Mouse (Mus musculus) stomach, postnatal 0 days (tissue): Measurements from ENCODE around the gene Atp8b5. TPM values are rescaled to one million over a fixed set of nuclear protein-coding genes. Genes with fewer than 3 reads are reported as not detected.

Experiments
- ATAC-seq: fragments of 200-750 bp; cut with Nextera tagmentation; 2 replicates; pipeline ENCODE4 v1.8.0; 2017; ENCODE audit not compliant: low FRiP score, low TSS enrichment
- DNase-seq: peaks from one replicate; pipeline ENCODE4 v3.0.0-alpha.2; 2016; ENCODE audit warnings: low spot score
- H3K27ac ChIP-seq: fragments of 300-500 bp; sonication (generic); replicated peaks from 2 replicates; pipeline ENCODE4 v1.5.1; 2014; ENCODE audit warnings: mild to moderate bottlenecking, control low read depth
- H3K27me3 ChIP-seq: fragments of 300-500 bp; sonication (generic); 2 replicates; pipeline ENCODE4 v1.6.1; 2014; ENCODE audit warnings: low read length; ENCODE audit not compliant: control insufficient read depth, insufficient read depth
- H3K36me3 ChIP-seq: fragments of 300-500 bp; sonication (generic); 2 replicates; pipeline ENCODE4 v1.6.1; 2014; ENCODE audit warnings: low read length, mixed read lengths; ENCODE audit not compliant: control insufficient read depth, insufficient read depth
- H3K4me1 ChIP-seq: fragments of 300-500 bp; sonication (generic); replicated peaks from 2 replicates; pipeline ENCODE4 v1.6.1; 2014; ENCODE audit warnings: antibody characterized with exemption; ENCODE audit not compliant: control insufficient read depth, insufficient read depth
- H3K4me2 ChIP-seq: fragments of 300-500 bp; sonication (generic); replicated peaks from 2 replicates; pipeline ENCODE4 v1.6.1; 2014; ENCODE audit warnings: low read depth, mild to moderate bottlenecking, control low read depth, moderate library complexity
- H3K4me3 ChIP-seq: fragments of 300-500 bp; sonication (generic); 2 replicates; pipeline ENCODE4 v1.5.1; 2014; ENCODE audit warnings: low read depth, low read length, control low read depth
- H3K9ac ChIP-seq: fragments of 300-500 bp; sonication (generic); 2 replicates; pipeline ENCODE4 v1.6.1; 2014; ENCODE audit warnings: mild to moderate bottlenecking, low read length, control low read depth, mixed read lengths
- H3K9me3 ChIP-seq: fragments of 300-500 bp; sonication (generic); 2 replicates; pipeline ENCODE4 v1.6.1; 2016; ENCODE audit warnings: low read length; ENCODE audit not compliant: control insufficient read depth
- CTCF ChIP-seq: IDR thresholded peaks from 2 replicates; pipeline ENCODE4 v1.5.1; 2016; ENCODE audit warnings: antibody characterized with exemption, low read depth, mild to moderate bottlenecking, moderate library complexity
- EP300 ChIP-seq: optimal IDR thresholded peaks from 2 replicates; pipeline ENCODE3; 2016; ENCODE audit warnings: antibody characterized with exemption
- WGBS: fragments of 180-500 bp; shearing (Covaris S2); extraction: QIAGEN DNeasy Blood & Tissue Kit; methylation state at CpG from one replicate; pipeline ENCODE4 v1.1.7; 2014; 5-methylcytosine and 5-hydroxymethylcytosine counted together
- polyA plus RNA-seq: library from polyadenylated mRNA; unstranded; fragments of >200 nt; fragmentation: Nextera tagmentation; extraction: Ambion mirVana; gene quantifications from 2 replicates; pipeline ENCODE4 v1.2.1, GENCODE M21; 2015

Gene Atp8b5
- polyA plus RNA-seq, 1 experiment from 2014 or later = 0.23 TPM

DNA sequence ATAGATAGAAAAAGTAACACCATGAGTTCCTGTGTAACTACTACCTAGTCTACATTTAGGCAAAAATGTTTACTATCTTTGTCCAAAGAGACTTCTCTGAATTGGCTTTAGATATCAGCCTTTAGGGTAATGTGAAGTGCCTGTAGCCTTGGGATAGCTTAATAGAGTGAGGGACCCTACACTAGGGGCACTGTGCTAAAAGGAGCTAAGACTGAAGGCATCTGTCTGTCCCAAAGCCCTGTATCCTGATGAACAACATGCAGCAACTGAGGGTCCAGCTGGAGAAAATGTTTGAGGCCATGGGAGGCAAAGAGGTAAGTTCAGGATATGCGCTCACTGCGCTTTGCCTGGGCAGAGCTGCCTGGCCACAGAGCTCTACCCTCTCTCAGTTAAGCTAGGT lies 9.9 kb upstream of the Atp8b5 start:
- no peak for ATAC-seq

GRCm38 (mm10) chr4:43258556-43258955 lies 8.4 kb upstream of the Atp8b5 start:
- H3K4me1 ChIP-seq = no peaks in the 10 kb centered on the region
- no peak for TF ChIP-seq EP300
- no peak for TF ChIP-seq CTCF
- H3K9ac ChIP-seq = no peak overlapping the region
- ATAC-seq (no peak), DNase-seq (no peak)
- 86% methylated on average over 4 of the region's 4 CpGs for WGBS
- H3K9me3 ChIP-seq = no peaks in the 10 kb centered on the region
- H3K27me3 ChIP-seq = no peaks in the 10 kb centered on the region
- H3K36me3 ChIP-seq = no peaks in the 10 kb centered on the region
- no peak overlapping the region for H3K4me3 ChIP-seq
- H3K27ac ChIP-seq = no peak overlapping the region
- H3K4me2 ChIP-seq = no peak overlapping the region

More for the DNA sequence above, 9.9 kb upstream of the Atp8b5 start:
- no peak overlapping the region for H3K9ac ChIP-seq
- no peak overlapping the region for H3K4me2 ChIP-seq
- TF ChIP-seq EP300 (no peak), CTCF (no peak)
- WGBS = 100% methylated on average over 2 of the region's 2 CpGs
- H3K4me3 ChIP-seq = no peak overlapping the region
- no peaks in the 10 kb centered on the region for H3K36me3 ChIP-seq
- no peak overlapping the region for H3K27ac ChIP-seq
- DNase-seq = no peak
- no peaks in the 10 kb centered on the region for H3K27me3 ChIP-seq
- H3K9me3 ChIP-seq = no peaks in the 10 kb centered on the region
- no peaks in the 10 kb centered on the region for H3K4me1 ChIP-seq

- TF ChIP-seq EP300 = no peak
- no peak for TF ChIP-seq CTCF
- H3K4me2 ChIP-seq = no peak overlapping the region
- WGBS = 51% methylated on average over 3 of the region's 3 CpGs
- no peak overlapping the region for H3K9ac ChIP-seq
- no peaks in the 10 kb centered on the region for H3K36me3 ChIP-seq
- no peaks in the 10 kb centered on the region for H3K4me1 ChIP-seq
- H3K4me3 ChIP-seq = no peak overlapping the region
- no peaks in the 10 kb centered on the region for H3K9me3 ChIP-seq
- no peak overlapping the region for H3K27ac ChIP-seq
- DNase-seq = no peak
- H3K27me3 ChIP-seq = no peaks in the 10 kb centered on the region
- ATAC-seq = no peak
Measured at GRCm38 (mm10) chr4:43259435-43259834, 7.5 kb upstream of the Atp8b5 start.

DNA sequence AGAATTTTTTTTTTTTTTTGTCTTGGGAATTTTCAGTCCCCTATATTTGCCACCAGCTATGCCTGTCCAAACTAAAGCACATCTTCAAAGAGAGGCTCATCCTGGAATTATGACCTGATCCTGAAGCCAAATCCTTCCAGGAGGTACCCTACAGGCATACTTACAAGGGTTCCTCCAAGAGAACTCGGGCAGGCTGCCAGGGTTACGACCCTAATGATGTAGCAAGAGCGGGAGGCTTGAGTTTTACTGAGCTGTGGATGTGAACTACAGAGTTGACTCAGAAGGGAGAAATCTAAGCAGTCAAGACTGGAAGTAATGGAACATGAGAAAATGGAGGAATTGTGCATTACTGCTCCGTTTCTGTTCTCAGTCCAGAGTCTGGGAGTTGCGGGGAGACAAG lies 6.9 kb upstream of the Atp8b5 start:
- Histone ChIP-seq H3K9ac (no peak overlapping the region), H3K4me2 (no peak overlapping the region), H3K4me1 (no peaks in the 10 kb centered on the region), H3K27ac (no peak overlapping the region), H3K36me3 (no peaks in the 10 kb centered on the region), H3K4me3 (no peak overlapping the region), H3K9me3 (no peaks in the 10 kb centered on the region), H3K27me3 (no peaks in the 10 kb centered on the region)
- TF ChIP-seq EP300 (no peak), CTCF (no peak)
- ATAC-seq = no peak
- no peak for DNase-seq
- 47% methylated on average over 5 of the region's 5 CpGs for WGBS

GRCm38 (mm10) chr4:43262821-43263220 lies 4.1 kb upstream of the Atp8b5 start:
- ATAC-seq (no peak), DNase-seq (no peak)
- WGBS = 88% methylated on average over 6 of the region's 6 CpGs
- no peaks in the 10 kb centered on the region for H3K27me3 ChIP-seq
- no peak overlapping the region for H3K4me3 ChIP-seq
- H3K4me2 ChIP-seq = no peak overlapping the region
- H3K4me1 ChIP-seq = no peaks in the 10 kb centered on the region
- TF ChIP-seq CTCF (no peak), EP300 (no peak)
- H3K9ac ChIP-seq = no peak overlapping the region
- no peak overlapping the region for H3K27ac ChIP-seq
- H3K36me3 ChIP-seq = no peaks in the 10 kb centered on the region
- H3K9me3 ChIP-seq = no peaks in the 10 kb centered on the region

GRCm38 (mm10) chr4:43266146-43266545 lies 813 bp upstream of the Atp8b5 start:
- ATAC-seq (no peak), DNase-seq (no peak)
- H3K27ac ChIP-seq = no peak overlapping the region
- no peak overlapping the region for H3K4me2 ChIP-seq
- no peak for TF ChIP-seq CTCF
- TF ChIP-seq EP300 = no peak
- 41% methylated on average over 2 of the region's 2 CpGs for WGBS
- no peaks in the 10 kb centered on the region for H3K4me1 ChIP-seq
- no peaks in the 10 kb centered on the region for H3K9me3 ChIP-seq
- no peaks in the 10 kb centered on the region for H3K27me3 ChIP-seq
- H3K9ac ChIP-seq = no peak overlapping the region
- H3K4me3 ChIP-seq = no peak overlapping the region
- H3K36me3 ChIP-seq = no peaks in the 10 kb centered on the region
